Mouse (Mus musculus) hematopoietic stem cell, adult 5-6 weeks (primary cell): ENCODE data around the gene Dnajb14. TPM values are rescaled to one million over a fixed set of nuclear protein-coding genes. Genes with fewer than 3 reads are reported as not detected.
A peak's percentile ranks its signal among the peaks of the same experiment; 100 is the strongest.

ENCODE experiments used
- ATAC-seq, 2 experiments: fragments of 125-278 bp in 1 of 2; replicated peaks in 1 of 2; 2 replicates each; pipeline ENCODE4 v1.8.0; 2016 to 2017; ENCODE audit warnings: inconsistent platforms in 2 of 2, mild to moderate bottlenecking in 2 of 2, moderate number of reproducible peaks in 2 of 2, low read depth in 1 of 2, moderate TSS enrichment in 1 of 2; ENCODE audit not compliant: low FRiP score in 2 of 2, poor library complexity in 2 of 2, severe bottlenecking in 2 of 2, insufficient read depth in 1 of 2, low TSS enrichment in 1 of 2
- total RNA-seq: library from RNA; stranded (forward); fragments of 172-1452, 232-1000 nt; gene quantifications from 2 replicates; pipeline ENCODE4 v1.2.3, GENCODE M21; 2017

Gene Dnajb14
- total RNA-seq, 1 experiment from 2014 or later: 15.9 TPM

DNA sequence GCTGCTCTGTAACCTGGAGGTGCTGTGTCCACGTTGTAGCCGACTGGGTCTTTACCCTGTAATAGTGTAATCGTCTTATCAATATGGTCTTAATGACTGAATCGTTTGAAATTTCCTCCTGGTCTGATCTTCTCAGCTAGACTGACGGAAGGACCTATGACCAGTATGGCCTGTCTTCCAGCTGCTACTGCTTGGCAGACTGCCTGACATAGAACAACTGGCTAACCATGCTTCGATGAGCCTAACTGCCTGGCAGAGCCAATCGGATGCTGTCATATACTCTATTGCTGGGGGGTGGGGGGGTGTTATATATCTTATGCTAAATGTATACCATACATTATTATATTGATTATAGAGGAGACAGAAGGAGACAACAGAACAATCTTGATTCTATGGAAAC is 11.4 kb upstream of the Dnajb14 start:
- ATAC-seq: no peak

DNA sequence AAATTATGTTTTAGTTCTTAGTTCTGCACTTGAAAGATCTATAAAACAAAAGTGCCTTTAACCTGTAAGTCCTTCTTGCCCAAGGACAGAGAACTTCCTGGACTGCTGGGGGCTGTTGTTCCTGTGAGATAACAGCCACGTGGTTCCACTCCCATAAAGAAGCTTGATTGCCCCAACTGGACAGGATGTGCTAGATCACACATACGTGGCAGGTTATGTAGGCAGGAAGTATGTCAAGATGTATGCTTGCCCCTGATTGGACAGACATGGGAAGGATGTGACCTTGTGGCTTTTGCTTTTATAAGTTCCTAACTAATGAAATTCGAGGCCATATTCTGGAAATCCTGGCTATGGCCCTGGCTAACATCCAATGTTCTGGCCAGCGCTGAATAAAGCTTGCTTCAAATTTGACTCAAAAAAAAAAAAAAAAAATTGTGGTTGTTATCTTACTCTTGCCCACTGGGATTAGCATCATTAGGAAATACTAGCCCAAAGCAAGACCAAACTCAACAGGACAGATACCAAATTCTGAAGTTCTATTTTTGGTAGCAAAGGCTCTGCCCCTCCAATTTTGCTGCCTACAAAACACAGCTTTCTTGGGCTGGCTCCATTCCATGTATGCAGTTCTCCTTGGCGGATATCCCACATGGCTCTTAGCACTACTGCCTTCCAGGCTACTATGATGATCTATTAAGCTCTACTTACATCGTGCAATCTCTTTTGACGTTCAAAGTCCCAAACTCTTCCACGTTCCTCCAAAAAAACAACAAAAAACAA is 6.9 kb upstream of the Dnajb14 start:
- peak in 1 of 2 experiments; percentile 18; a peak in 1 of 4 replicates for ATAC-seq

DNA sequence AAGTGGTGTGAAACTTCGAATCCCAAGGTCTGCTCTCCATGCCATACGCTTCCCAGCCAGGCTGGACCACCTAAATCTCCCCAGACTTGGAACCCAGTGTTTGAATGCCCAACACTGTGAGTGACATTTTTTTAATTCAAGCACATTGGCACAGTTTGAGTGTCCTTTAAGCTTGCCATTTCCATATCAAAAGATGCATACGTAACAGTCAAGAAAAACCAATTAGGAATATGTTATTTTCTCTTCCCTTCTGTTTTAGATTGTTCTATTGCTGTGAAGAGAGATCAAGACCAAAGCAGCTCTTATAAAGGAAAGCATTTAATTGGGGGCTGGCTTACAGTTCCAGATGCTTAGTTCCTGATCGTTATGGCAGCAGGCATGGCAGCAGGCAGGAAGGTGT is 6.0 kb upstream of the Dnajb14 start:
- no peak for ATAC-seq

DNA sequence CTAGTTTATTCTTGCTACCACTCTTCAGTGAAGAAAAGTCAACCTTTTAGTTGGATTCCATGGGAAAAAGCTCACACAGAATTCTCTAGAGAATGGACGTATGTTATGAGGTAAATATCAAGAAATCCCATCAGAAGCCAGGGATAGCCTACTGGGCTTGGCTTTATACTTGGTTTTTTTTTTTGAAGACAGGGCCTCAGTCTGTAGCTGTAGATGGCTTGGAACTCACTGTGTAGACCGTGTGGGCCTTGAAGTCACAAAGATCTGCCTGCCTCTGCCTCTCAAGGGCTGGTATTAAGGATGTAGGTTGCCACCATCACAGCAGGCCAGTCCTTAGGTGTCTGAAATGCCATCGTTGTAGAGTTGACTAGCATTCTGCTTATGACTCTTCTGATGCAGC is 4.9 kb upstream of the Dnajb14 start:
- ATAC-seq: no peak

DNA sequence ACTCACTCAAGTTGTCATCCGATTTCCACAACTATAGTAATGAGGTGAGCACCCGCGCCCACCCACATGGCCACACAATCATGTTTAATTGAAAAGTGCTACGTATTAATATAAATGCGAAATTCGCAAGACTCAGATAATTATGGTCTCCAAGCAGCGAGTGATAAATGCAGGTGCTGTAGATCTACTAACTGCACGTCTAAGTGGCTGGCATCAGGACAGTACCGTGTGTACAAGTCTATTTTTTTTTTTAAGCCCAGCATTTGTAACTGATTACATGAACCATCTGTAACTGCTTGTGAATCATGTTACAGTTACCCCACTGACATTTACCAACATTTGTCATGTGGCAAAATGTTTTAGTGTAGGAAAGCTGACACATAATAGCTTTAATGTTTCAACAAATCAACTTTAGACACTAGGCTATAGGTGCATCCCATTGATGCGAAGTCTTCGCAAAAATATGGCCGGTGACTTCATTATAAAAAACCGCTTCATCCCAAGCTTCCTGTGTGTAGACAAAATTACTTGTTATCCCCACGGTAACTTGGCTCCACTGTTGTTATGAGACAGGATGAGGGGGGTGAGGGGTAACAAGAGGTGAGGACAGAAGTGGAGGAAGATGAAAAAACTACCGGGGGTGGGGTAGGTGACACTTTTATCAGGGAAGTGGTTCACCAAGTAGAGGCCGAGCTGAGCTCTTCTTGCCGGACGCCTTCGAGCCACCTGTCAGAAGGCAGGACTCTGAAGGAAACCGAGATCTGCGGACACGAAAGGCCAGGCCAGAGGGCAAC is 3.9 kb upstream of the Dnajb14 start:
- ATAC-seq: peak; percentile 0 to 9; a peak in 2 of 4 replicates

DNA sequence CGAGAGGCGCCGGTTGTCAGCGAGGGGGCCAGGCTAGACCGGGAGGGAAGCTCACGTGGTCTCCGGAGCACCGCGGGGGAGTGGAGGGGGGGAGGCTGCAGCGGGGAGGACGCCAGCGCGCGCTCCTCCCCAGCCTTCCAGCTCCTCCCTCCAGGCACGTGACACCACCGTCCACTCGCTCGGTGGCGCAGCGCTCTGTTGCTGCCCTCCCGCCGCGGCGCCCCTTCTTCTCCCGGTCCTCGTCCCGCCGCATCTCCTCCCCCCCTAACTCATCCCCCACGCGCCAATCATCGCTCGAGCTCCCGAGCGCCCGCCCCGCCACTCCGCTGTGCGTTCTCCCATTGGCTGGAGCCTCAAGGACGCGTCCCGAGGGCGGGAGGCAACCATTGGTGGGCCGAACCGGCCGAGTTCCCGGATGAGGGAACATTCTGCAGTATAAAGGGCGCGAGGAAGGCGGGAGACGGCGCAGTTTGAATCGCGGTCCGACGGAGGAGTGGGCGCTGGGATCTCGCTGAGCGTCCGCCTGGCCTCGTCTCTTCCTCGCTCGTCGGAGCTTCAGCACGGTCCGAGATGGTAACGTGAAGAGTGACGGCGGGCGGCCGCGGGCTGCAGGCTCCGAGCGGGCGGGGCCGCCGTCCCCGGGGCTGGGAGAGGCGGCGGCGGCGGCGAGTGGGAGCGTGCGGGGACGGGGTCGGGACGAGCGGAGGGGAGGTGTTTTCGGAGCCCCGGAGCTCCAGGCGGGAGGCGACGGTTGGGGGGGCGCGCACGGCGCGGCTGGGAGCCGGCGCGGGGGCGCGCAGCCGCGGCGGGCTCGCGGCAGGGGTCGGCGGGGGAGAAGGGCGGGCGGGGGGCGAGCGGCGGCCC is 3.1 kb upstream of the Dnajb14 start, which contains the start of gene H2afz:
TSS of gene H2afz (plus strand) at position 364 of the 864 bp plus-strand sequence.
- peak; percentile 86 to 90 for ATAC-seq

DNA sequence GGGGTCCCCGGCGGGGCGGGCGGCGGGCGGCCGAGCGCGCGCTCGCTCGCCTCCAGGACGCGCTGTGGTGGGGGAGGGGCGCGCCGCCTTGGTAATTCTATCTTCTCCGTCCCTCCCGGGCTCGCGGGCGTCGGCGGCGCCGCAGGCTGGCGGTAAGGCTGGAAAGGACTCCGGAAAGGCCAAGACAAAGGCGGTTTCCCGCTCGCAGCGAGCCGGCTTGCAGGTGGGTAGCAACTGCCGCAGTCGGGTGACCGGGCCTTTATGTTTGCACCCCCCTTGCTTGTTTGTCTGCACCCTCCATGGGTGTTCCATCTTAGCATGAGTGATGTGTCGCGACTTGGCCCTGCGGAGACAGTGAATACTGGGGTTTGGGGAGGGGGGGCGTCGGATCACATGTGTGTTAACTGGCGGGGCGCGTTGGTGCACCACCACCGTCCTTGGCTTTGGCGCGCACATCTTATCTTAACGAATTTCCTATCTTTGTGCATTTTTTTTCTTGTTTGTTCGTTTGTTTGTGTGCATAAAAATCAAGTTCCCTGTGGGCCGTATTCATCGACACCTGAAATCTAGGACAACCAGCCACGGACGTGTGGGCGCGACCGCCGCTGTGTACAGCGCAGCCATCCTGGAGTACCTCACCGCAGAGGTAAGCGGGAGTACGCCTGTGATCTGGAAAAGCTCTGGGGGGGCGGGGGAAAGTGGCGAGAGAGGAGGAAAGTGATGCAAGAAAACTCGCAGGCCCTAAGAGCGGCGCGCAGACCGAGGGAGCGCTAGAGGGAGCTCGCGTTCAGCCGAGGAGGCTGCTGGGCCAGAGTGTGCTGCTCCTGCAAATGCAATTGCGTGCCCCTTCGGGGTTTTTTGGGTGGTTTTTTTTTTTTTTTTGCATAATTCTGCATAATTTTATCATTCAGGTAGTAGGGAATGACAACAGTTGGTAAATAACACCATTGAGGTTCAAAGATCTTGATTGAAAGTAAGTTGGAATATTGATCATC is 2.2 kb upstream of the Dnajb14 start:
- ATAC-seq: peak; percentile 44 to 45

DNA sequence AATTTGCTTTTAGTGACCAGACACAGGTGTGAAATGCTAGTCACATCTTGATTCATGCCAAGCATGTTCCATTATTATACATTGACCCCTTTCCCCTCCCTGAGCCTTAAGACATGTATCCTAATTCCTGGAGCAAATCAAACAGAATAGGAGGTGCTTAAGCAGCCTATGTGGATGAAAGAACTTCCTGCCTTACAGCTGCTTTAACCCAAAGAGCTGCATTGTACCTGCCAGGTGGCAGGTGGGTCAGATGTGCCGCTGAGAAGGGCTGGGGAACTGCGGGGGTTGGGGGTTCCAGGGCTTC is 390 bp upstream of the Dnajb14 start:
- ATAC-seq: no peak

DNA sequence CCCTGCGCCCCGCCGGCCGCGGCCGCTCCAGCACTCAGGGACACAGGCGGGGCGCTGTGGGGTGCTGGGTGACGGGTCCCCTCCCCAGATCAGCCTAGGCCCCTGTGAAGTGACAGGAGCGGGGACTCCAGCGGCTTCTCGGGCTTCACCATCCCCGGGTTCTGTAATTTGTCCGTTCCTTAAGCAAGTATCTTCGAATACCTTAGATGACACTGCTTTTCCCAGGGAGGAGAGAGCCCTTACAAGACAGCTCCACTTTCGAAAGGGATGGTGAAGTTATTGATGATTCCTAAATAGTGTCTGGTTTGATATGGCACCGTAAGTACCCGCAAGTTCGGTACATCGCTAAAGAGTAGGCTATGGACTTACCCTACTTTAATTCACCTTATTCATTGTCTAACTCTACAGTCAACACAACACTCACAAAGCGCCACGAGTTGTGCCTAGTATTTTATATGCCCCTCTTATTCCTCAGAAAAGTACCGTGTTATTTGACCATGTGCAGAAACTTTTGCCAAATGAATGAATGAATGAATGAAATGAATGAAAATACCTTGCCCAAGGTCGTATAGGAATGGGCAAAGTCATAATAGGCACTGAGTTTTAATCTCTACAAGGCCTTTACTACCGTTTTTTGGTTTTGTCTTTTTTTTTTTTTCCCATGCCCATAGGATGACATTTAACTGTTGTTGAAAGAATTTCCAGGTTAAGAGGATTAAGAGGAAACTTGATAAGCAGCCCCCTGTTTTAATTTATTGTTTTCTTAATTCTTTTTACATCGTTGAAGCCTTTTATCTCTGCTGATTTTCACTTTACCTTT is 829 bp downstream of the Dnajb14 start:
- no peak for ATAC-seq

DNA sequence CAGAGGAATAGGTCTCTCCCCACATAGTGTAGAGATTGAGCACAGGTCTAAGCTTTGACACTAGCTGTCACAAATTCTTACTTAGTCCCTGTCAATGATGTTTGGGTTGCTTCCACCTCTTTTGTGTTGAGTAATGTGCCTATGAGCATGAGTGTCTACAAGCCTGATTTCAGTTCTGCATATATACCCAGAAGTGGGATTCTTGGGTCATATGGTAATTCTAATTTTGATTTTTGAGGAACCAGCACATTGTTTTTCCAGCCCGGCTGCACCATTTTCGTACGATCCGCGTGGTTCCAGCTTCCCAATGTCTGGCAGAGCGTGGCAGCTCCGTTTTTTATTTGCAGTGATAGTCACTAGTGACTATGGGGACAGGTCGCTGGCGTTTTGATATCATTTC is 1.9 kb downstream of the Dnajb14 start:
- no peak for ATAC-seq

DNA sequence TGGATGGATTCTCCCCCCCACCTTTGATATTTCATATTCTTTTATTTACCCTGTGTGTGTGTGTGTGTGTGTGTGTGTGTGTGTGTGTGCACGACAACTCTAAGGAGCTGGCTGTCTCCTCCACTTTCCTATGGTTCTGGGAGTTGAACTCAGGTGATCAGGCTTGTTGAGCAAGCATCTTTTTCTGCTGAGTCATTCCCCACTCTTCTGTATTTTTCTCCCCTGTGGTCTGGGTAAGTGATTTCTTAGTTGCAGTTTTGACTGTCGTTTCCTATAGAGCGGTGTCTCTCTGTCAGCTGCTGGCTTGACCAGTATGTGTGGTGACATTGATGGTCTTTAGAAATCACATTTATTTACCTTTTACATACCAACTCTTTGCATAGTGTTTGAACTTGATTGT is 11.8 kb downstream of the Dnajb14 start:
- ATAC-seq: peak; percentile 69 to 76; a peak in 3 of 4 replicates

DNA sequence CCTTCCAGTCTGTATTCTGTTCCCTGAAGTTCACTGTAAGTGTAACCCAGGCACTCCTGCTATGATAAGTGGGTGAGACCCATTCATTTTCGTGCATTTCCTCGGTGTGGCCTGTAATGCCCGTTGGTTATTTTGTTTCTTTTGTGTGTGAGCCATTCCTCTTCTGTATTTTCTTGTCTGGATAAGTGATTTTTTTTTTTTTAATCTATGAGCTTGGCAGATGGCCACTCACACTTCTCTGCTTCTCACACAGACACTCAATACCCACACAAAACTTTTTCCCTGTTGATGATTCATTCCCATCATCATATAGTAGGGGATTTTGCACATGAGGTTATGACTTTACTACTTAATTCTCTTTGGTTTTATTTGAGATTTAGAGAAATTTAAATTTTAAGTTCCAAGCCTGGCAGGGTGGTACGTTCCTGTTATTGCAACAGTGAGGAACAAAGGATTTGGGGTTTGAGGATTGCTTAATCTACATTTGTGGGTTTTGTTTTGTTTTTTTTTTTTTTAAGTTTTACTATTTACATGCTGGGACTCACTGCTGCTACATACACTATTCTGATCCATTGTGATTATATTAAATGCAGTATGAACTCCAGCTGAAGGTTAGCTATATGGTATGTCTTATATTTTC is 12.8 kb downstream of the Dnajb14 start:
- no peak for ATAC-seq

DNA sequence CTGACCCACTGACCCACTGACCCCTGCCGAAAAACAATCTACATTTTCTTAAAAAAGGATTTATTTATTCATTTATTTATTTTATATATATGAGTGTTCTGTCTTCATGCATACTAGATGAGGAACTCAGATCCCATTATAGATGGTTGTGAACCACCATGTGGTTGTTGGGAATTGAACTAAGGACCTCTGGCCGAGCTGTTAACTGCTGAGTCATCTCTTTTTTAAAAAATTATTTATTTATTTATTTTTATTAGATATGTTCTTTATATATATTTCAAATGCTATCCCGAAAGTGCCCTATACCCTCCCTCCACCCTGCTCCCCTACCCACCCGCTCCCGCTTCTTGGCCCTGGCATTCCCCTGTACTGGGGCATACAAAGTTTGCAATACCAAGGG is 13.6 kb downstream of the Dnajb14 start:
- ATAC-seq: no peak

DNA sequence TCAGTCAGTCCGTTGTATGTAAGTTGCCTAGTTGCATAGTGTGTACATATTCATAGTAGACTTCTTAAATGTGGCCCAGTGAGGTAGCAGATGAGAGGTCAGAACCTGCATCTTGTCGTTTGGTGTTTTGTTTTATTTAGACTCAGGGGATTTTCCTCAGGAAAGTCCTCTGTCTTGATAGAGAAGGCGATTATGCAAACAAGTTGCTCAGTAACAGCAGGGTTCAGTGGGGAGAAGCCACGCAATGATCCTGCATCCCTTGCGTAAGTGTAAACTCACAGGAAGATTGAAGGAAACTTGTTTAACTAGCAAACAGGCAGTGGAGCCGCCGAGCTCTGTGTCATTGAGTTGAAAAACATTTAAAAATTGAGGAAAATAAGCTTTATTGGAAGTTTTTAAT is 20.5 kb downstream of the Dnajb14 start:
- no peak; a peak in 1 of 4 replicates for ATAC-seq

DNA sequence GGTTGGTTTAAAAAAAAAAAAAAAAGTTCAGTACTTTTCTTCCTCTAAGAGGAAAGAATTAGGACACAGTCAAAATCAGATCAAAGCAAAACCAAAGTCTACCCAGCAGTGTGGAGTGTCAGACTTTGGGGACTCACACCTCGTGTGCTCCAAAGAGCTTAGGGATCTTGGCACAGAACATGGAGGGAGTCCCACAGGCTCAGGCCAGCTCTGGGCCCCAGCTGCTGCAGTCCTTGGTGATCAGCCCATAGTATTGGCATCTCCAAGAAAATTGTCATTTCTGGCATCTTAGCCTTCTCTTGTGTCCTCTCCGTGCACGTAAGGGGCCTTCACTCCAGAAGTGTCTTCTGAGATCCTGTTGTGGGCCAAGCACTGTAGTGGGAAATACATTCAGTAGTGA is 23.6 kb downstream of the Dnajb14 start:
- no peak for ATAC-seq

DNA sequence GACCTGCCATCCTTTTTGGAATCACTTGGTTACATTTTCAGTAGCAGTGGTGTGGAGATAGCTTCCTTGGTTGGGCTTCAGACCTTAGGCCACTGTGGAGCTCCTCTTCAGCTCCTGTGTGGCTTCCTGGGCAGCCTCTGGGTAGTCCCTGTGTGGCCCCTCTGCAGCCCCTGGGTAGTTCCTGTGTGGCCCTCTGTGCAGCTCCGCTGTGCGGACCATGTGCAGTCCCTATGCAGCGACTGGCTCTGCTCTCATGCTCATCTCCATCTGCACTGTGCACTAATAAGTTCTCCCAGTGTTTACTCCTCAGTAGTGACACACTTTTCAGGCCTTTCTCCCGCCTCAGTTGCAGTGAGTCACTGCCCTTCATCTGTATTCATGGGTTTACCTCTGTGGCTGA is 24.6 kb downstream of the Dnajb14 start:
- no peak for ATAC-seq
